Mouse (Mus musculus): Measurements from ENCODE around the gene Ddi2.

Ddi2 gene

DNA sequence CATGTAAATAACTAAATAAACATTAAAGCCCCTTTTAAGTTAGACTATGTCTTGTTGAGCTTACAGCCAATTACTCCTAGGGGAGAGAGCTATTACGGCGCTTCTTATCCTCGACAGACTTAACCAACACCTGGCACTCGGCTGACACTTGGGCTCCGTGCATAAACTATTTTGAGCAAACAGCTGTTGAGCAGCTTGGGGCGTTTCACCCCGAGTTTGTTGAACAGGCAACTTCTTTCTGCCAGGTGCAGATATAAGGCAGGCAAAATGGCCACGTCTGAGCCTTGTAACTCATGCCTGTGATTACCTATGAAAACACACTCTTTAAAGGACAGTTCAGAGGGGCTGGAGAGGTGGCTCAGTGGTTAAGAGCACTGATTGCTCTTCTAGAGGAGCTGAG lies 14.8 kb upstream of the Ddi2 start:
- no peak for DNase-seq

- DNase-seq: no peak
These were observed 13.6 kb upstream of the Ddi2 start for GRCm38 (mm10) chr4:141736856-141737255.

GRCm38 (mm10) chr4:141735206-141735560 lies 12.0 kb upstream of the Ddi2 start:
- no peak for DNase-seq

GRCm38 (mm10) chr4:141734446-141735205 lies 11.4 kb upstream of the Ddi2 start:
- DNase-seq: peak; percentile 93

- no peak for DNase-seq
These were observed 8.5 kb upstream of the Ddi2 start for GRCm38 (mm10) chr4:141731766-141732165.

DNA sequence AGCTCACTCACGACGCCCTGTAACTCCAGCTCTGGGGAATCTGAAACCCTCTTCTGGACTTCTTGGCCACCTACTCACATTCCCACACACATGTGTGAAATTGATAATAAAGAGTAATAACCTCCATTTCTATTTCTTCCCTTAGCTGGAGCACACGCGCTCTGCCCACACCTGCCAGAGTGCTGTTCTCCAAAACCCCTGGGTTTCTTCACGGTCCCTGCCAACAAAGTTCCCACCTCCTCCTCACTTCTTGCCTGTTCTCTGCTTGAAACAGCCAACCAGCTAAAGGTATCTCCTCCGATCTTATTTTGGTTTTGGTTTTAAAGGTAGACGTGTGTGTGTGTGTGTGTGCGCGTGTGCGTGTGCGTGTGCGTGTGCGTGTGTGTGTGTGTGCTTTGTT lies 7.2 kb upstream of the Ddi2 start:
- no peak for DNase-seq

DNA sequence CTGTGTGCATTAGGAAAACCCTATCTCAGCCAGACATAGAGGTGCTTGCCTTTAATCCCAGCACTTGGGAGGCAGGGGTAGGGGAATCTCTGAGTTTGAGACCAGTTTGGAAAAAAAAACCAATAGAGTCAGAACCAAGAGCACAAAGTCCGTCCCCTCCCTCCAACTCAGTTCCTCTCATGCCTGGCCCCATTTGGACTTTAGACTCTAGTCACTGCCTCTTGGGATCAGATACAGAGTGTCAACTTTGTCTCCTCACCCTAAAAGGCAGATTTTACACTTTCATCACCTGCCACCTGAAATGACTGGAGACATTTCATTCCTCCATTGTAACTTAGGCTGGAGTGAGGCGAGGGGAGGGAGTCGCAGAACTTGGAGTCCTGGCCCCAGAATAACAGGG lies 6.0 kb upstream of the Ddi2 start:
- no peak for DNase-seq

DNA sequence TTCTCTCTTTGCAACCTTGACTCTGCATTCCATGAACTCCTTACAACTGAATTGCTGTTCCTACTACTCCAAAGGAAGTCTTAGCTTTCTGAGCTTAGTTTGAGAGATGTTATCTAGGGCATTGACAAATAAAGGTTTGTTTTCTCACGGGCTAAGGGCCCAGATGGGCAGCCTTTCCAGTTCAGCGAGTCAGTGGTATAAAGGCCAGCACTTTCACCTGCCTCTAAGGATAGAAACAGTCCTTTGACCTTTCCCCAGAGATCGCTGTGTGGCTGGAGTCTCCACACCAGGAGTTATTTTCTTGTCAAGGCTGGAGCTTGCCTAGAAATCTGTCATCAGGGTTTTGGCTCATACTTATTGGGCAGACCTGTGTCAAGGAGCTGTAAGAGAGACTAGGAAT lies 2.5 kb upstream of the Ddi2 start:
- DNase-seq: no peak

GRCm38 (mm10) chr4:141725277-141725676 lies 2.1 kb upstream of the Ddi2 start:
- no peak for DNase-seq

DNA sequence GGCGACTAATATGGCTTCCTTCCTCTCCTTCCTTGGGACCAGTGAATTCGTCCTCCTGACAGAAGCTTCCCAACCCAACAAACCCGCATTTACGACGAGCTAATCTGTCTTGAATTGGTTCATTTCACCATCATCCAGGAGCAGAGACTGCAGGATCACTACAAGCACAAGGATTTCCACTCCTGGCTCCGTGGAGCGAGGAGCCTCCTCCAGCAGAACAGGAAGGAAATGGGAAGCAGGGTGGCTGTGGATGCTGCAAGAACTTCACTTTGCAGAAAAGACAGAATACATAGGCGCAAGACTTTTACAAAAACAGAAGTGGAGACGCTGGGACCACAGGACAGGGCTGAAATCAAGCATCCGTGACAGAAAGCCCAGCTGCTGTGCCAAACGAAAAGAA lies 1.4 kb upstream of the Ddi2 start:
- DNase-seq: no peak

DNA sequence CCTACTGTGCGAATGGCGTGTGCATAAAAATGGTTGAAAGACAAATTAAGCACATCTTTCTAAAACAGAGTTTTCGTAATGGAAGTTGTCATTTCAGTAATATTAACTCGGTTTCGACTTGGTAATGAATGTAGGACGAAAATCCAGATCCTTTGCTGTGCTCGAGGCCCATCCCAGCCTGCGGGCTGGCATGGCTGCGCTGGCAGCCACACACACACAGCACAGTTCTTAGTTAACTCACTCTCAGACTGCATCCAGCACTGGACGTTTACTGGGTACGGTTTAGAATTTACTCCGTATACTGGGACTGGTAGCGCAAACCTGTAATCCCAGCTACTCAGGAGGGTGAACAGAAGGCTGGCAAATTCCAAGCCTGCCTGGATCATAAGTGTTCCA lies 452 bp upstream of the Ddi2 start:
- no peak for DNase-seq

DNA sequence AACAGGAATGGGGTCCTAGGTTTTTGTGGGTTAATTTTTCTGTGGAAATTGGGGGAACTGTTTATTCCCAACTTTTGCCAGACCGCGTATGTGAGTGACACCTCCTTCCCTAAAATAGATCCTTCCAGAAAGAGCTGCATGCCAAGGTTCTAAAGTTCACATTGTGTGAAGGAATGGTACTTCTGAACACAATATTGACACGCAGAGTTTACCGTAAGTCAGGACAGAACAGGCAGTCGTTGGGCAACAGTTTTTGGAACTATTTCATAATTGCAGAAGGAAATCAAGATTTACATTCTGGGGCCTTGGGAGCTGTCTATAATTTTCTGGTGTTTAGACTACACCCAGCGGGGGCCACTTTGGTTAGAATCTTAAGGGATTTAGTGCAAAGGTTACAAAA lies 1.3 kb downstream of the Ddi2 start:
- peak; percentile 38 for DNase-seq

- peak; percentile 41 for DNase-seq
These were observed 2.3 kb downstream of the Ddi2 start for GRCm38 (mm10) chr4:141720761-141721523.

DNA sequence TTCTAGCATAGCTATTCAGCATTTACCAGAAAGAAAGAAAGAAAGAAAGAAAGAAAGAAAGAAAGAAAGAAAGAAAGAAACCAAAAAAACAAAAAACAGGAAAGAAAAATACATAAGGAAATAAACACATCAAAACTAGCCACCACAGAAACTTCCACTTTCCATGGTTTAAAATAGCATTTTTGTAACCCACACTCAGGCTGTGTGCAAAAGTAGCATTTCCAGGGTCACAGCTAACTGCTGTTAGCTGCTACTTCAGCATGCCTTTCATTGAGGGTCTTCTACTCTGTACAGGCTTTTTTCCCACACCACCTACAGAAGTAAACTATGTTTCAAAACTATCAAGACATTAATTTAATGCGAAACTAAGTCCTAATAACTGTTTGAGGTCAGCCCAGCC lies 3.9 kb downstream of the Ddi2 start:
- no peak for DNase-seq

DNA sequence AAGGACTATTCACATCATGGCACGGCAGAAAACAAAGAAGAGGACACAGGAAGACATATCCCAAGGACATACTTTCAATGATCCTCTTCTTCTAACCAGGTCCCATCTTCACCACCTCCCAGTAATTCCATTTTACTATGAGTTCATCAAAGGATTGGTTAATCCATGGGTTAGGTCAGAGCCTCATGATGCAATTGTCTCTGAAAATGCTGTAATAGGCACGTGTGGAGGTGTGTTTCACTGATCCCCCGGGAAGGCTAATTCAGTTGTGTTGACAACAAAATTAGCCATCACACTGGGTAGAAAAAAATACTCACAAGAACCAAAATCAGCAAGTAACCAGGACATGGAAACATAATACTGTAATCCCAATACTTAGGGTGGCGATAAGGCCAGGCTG lies 5.6 kb downstream of the Ddi2 start:
- no peak for DNase-seq

DNA sequence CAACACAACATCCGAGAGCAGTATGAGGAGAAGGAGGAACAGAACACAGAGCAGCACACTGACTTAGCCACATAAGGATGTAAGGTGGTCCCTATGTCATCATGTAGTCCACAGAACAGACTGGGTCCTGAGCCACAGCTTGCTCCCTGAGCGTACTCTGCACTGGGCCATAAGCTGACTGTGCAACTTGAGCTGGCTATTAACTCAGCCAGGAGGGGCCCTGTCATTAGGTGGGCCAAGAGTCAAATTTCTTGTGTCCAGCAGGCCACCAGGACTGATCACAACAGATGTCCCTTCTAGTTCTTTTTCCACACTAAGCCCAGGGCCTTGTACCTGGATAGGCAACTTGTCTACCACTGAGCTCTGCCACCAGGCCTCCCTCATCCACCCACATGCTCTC lies 8.2 kb downstream of the Ddi2 start:
- no peak for DNase-seq

- no peak for DNase-seq
These were observed 9.5 kb downstream of the Ddi2 start for GRCm38 (mm10) chr4:141713598-141714142.

GRCm38 (mm10) chr4:141711250-141711649 lies 12.0 kb downstream of the Ddi2 start:
- no peak for DNase-seq

GRCm38 (mm10) chr4:141708971-141709370 lies 14.2 kb downstream of the Ddi2 start:
- DNase-seq: no peak

DNA sequence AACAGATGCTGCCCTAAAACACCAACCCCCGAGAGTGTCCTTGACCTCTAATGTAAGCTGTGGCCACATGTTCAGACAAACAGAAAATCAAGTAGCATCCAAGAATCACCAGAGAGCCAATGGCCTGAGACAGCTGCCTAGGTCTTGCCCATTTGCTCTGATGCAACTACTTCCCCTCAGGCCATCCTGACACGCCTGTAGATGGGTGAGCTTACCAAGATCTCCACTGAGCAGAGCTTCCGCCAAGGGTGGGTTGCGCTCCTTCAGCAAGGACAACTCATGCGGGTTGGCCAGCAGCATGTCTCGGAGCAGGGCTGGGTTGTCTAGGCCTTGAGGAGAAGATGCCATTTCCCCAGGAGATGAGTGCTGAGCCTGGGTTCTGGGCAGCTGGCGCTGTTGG lies 15.2 kb downstream of the Ddi2 start:
- peak; percentile 32 for DNase-seq

DNA sequence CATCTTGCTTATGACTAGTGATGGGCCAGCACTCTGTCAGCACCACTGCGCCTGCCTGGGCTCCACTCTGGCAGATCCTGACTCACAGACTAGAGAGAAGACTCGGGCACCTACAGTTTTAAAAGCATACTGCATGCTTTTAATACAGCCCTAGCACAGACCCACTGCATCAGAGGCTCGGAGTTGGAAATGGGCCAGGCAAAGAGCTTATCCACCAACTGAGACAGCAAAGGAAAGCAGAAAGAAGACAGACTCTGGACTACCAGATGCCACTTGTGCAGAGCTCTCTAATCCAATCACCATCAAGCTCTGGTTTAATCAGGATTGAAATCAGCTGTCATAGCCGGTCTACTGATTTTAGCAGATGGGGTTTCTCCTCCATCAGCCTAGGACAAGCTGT lies 17.9 kb downstream of the Ddi2 start:
- peak; percentile 69 for DNase-seq

DNA sequence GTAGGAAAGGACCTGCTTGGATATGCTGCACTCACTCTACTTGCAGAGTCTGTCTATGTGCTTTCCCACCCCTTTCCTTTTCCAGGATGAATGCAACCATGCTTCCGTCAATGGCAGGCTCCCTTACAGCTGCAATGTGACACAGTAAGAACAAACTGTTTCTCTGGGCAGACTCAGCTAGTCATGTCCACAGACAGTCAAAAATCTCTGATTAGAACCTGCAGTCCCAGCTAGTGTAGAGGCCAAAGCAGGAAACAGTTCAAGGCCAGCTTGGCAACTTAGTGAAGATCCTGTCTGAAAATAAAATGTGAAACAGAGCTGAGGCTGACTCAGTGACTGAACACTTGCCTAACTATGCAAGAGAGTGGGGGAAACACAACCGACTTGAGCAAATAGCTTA lies 18.6 kb downstream of the Ddi2 start:
- no peak for DNase-seq

DNA sequence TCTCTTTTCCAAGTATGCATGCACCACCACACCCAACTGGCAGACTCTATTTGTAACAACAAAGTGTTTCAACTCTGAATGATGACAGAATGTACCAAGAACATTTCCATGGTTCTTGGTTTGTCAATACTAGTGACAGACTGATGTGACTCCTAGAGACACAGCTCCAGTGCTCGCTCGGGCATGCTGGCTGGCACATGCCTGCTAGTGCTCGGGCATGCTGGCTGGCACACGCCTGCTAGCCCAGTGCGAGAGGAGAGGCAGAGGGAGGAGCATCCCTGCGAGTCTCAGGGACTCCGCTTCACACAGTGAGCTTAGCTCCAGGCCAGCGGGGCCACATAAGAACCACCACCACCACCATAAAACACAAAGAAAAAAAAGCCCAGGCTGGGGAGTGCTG lies 28.5 kb downstream of the Ddi2 start:
- DNase-seq: no peak

- DNase-seq: no peak
These were observed 34.7 kb downstream of the Ddi2 start for GRCm38 (mm10) chr4:141688505-141688904.

Data from lung, postnatal 10 days (tissue).